Mouse (Mus musculus): ENCODE results near the gene Smg6.

Gene Smg6

DNA sequence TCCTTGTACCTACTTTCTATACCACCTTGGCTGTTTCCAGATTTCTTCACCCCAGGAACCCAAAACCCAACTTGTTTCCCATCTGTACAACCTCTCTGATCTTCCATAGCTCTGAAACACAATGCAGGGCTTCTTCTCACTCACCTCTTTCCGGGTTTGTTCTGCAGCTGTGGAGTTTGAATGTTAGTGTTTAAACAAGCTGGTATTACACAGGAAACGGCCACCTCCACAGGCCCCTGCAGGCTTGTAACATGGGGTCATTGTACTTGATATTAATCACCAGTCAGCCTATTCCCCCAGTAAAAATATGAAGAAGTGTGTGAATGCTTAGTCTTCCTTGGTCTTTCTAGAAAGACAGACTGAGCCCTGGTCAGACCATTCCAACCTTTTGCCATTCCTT, 123.5 kb downstream of the Smg6 start:
- DNase-seq (ENCODE audit: low spot score) = no peak

DNA sequence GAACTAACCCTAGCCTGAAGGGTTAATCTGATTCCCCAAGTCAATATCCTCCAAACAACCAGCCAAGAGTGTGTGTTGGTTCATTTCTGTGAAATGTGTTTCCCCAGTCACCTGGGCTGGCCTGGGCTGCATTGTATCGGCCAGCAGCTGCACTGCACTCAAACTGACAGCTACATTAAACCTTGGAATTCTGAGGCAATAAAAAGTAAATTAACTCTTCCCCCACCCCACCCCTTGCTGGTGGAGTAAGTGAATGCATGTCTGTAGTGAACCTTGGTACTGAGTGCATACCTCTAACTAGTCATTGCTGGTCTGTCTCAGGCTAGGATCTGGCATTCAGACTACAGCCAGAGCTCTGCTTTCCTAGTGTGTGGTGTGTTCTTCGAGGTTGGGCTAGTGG, 124.2 kb downstream of the Smg6 start:
- DNase-seq (ENCODE audit: low spot score) = peak; percentile 31

DNA sequence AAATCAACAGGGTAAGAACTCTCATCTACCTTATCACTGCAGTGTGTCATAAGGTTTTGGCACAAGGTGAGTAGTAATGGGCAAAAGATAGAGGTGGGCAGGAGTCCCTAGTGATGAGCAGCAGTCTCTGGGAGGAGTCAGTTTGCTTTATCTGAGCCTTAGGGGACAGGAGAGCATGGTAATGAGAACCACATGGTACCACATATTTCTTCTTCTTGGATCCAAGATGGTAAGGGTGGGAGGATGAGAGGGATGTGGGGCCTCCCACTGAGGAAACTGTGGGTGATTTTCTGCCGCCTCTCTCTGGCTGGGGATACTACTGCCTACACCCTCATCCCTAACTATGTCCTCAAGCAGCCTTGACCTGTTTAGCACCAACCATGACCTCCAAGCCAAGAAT, 125.6 kb downstream of the Smg6 start:
- DNase-seq (ENCODE audit: low spot score) = no peak

- peak; percentile 63 for DNase-seq (ENCODE audit: low spot score)
These were observed 126.3 kb downstream of the Smg6 start for GRCm38 (mm10) chr11:75051712-75052550.

- no peak for DNase-seq (ENCODE audit: low spot score)
These were observed 127.4 kb downstream of the Smg6 start for GRCm38 (mm10) chr11:75053020-75053419.

DNA sequence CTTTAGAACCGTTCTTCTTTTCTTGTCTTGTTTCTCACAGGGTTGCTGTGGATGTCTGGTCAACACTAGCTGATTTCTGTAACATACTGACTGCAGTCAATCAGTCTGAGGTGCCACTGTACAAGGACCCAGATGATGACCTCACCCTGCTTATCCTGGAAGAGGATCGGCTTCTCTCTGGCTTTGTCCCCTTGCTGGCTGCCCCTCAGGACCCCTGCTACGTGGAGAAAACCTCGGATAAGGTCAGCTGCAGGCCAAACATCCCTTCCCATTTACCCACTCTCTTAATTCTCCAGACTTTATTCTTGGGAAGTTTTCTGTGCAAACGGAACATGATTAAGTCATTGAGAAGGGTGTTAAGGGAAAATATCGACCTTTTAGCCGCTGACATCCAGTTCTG, 128.1 kb downstream of the Smg6 start:
- DNase-seq (ENCODE audit: low spot score) = no peak

DNA sequence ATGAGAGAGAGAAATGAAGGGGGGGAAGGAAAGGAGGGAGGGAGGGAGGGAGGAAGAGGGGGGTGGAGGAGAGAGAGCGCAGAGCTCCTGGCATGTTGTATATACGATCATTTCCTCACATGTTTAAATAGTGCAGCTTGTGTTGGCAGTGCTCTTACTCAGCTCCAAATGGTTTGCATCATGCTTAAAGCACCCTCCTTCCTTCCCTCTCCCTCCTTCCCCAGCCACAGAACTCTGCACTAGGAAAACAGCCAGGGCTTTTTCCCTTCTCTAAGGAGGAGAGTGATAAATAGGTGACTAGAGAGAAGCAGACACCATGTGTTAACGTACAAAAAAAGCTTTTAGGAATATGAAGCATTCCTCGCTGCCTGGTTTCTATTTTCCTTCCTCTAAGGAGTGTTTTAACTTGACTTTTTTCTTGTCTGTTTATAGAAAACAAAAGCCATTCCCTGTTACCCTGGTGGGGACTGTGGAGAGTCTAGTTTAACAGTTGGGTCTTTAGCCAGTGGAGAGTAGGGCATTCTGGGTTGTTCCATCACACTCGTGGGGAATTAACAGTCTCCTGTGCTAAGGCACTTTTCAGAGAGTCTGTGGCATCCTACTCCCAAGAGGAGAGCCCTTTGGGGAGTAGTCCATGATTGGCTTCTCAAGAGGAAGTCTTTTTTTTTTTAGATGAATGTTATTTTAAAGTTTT, 128.7 kb downstream of the Smg6 start:
- DNase-seq (ENCODE audit: low spot score) = peak; percentile 27

- no peak for DNase-seq (ENCODE audit: low spot score)
These were observed 129.2 kb downstream of the Smg6 start for GRCm38 (mm10) chr11:75054878-75055214.

GRCm38 (mm10) chr11:75062650-75063049, 137.0 kb downstream of the Smg6 start:
- no peak for DNase-seq (ENCODE audit: low spot score)

GRCm38 (mm10) chr11:75064266-75064665, 138.6 kb downstream of the Smg6 start:
- DNase-seq (ENCODE audit: low spot score) = no peak

- no peak for DNase-seq (ENCODE audit: low spot score)
These were observed 145.7 kb downstream of the Smg6 start for GRCm38 (mm10) chr11:75071352-75071751.

- no peak for DNase-seq (ENCODE audit: low spot score)
These were observed 147.5 kb downstream of the Smg6 start for GRCm38 (mm10) chr11:75072932-75073625.

DNA sequence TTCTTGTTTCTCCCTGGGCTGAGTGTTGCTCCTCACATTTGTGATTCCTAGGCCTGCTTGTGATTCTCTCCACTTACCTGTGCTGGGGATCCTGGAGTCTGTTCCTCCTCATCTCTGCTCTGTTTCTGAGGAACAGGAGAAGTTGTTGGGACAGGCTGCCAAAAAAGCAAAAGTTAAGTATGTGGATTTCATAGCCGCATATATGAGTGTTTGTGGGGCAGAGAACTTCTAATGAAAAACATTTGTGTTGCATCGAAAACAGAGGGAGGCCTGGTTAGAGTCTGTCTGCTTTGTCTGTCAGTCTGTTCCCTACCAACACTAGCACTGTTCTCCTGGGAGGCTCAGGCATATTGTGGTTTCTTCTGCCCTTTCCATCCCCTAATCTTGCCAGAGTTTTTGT, 148.1 kb downstream of the Smg6 start:
- no peak for DNase-seq (ENCODE audit: low spot score)

DNA sequence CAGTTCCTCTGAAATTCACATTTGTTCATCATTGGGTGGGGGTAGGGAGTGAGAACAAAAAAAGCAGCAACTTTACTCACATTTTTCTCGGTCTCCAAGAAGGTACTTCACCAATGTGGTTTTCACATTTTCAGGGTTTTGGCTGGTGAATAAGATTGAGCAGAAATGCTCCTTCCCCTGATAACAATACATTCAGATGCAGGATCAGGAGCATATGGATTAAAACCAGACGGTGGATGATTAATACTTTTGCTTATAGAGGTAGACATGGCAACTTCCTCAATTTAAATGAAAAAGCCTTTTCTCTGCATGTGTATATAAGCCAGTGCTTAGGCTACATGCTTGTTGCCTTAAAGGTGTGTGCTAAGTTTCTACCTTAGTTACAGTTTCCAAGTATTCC, 148.9 kb downstream of the Smg6 start:
- DNase-seq (ENCODE audit: low spot score) = no peak

- no peak for DNase-seq (ENCODE audit: low spot score)
These were observed 153.0 kb downstream of the Smg6 start for GRCm38 (mm10) chr11:75078616-75079015.

- no peak for DNase-seq (ENCODE audit: low spot score)
These were observed 157.4 kb downstream of the Smg6 start for GRCm38 (mm10) chr11:75083031-75083430.

DNA sequence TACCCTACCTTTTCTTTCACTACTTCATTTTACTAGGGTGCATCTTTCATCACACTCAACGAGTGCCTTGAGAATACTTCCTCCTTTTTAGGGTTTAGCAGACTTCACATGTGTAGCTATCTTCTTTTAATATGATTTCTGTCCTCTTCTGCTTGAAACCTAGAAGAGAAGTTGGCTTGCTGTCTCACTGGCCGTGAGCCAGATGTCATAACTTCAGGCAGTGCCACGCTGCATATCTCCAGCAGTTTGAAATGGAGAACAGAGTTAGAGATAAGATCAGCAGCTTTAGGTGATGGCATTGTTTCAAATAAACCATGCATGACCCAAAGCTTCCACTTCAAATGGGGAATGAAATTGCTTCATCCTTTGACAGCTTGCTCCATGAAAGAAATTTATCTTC, 166.5 kb downstream of the Smg6 start:
- DNase-seq (ENCODE audit: low spot score) = no peak

- no peak for DNase-seq (ENCODE audit: low spot score)
These were observed 167.0 kb downstream of the Smg6 start for GRCm38 (mm10) chr11:75092656-75093055.

DNA sequence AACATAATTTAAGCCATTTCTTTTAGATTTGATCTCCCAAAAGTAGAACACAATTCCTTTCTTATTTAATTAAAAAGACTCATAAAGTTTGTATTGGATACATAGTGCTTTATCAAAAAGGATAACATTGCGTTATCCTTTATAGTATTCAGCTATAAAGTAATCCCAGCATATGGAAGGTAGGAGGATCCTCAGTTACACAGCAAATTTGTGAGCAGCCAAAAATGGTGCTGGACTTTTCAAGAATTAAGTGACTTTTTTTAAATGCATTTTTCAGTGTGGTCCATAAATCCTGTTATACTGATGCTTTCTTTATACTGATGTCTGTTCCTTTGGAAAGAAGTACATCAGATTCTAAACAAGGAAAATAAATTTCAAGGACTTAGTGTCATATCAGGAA, 169.1 kb downstream of the Smg6 start:
- no peak for DNase-seq (ENCODE audit: low spot score)

DNA sequence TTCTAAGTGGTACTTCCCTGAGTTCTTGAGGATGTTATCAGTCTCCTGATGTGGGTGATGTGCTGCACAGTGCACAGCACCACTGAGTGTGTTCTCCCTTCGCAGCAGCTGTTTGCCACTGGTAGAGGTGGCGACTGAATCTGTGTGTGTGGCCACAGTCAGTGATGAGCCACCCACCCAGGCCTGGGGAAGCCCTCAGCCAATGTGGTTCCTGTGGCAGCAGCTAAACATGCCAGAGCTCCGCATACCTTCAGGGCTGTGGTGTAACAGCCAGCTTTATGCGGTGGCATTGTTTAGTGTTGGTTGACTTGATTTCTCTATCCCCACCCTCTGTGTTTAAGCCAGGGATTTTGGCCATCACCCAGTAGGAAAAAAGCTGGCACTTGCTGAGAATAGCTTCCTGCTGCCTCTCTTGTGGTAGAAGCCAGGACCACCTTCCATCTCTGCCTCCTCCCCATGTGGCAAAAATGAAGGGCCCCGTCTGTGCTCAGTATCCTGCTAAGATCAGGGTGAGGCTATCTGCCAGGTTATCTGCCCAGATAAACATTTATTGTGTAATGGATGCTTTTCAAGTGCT, 177.2 kb downstream of the Smg6 start:
- DNase-seq (ENCODE audit: low spot score) = no peak

GRCm38 (mm10) chr11:75106614-75107013, 181.0 kb downstream of the Smg6 start:
- no peak for DNase-seq (ENCODE audit: low spot score)

DNA sequence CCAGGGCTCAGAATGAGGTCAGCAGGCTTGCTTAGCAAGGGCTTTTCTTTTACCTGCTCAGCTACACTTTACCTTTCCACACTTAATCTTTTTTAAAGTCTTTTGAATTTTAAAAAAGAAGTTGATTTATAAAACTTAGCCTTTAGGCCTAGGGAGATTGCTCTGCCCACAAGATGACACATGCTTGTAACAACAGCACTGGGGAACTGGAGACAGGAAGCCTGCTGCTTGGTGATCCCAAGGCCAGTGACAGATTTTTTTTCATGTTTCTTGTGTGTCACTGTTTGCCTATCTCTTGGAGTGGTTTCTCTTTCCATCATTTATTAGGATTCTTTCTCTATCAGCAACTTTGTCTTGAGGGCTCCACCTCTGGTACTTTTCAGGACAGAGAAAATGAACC, 183.3 kb downstream of the Smg6 start:
- DNase-seq (ENCODE audit: low spot score) = no peak

GRCm38 (mm10) chr11:75116379-75116778, 190.8 kb downstream of the Smg6 start:
- DNase-seq (ENCODE audit: low spot score) = no peak
